Mouse (Mus musculus): ENCODE measurements around the gene Sec63.

- TF ChIP-seq CTCF (IDR thresholded peaks at IDR 0.05; ENCODE audit: control insufficient read depth, insufficient read depth, low read length): no peak
- no peak for TF ChIP-seq POLR2A (IDR thresholded peaks at IDR 0.05; ENCODE audit: borderline replicate concordance, control insufficient read depth, low read depth, low read length)
These were observed 20.4 kb downstream of the Sec63 start for GRCm38 (mm10) chr10:42781672-42782071.
